ENCODE assay signal across 13 mouse cellular contexts in the genomic region with DNA sequence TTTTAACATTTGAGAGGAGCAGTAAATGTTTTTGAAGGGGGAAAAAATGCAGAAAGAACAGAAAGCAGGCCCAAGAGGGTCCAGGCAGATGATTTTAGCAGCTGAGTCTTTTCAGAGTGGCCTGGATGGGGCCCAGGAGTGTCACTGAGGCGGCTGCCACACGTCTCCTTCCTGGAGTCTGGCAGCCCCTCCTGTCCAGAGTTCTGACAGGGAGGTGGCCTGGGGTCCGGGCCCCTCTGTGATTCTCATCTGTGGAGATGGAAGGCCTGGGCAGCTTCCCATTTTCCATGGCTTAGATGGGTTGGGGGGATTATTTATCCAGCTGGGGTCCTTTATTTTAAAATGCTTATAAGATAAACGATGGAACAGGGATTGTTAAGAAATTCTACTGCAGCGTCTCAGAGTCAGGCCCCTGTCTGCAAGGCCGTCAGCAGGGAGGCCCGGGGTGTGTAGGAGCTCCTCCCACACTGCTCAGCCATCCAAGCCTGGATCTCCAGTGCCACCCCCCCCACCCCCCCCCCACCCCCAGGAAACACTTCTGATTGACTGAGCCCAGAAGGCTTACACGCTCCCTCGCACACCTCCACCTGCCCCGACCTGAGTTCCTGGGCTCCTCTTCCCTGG. TPM values are rescaled to one million over a fixed set of nuclear protein-coding genes. Genes with fewer than 3 reads are reported as not detected.
DNase-seq lines count a peak whose midpoint lies in the region; ATAC-seq and TF ChIP-seq lines count a peak whose summit lies in the region.
"Had no signal": no experiment of that assay in that cellular context is flagged by ENCODE, and none has a peak within 500 bp of the region (broad histone marks: within the 10 kb centered on the region; RNA-seq: fewer than 3 reads in every experiment).

No protein-coding gene starts in this region.

- peaks cover 37% of the 10 kb centered on the region for H3K4me1 ChIP-seq in kidney, embryonic 15.5 days
- H3K4me1 ChIP-seq in kidney, adult 2 months (ENCODE audit: control insufficient read depth, insufficient read depth, low read length) = no peaks in the 10 kb centered on the region
- H3K4me1 ChIP-seq in embryonic facial prominence, embryonic 15.5 days = peaks cover 8% of the 10 kb centered on the region
- peaks cover 25% of the 10 kb centered on the region for H3K4me1 ChIP-seq in intestine, embryonic 16.5 days (ENCODE audit: control insufficient read depth, insufficient read depth, low read length)
- no peaks in the 10 kb centered on the region for H3K4me1 ChIP-seq in midbrain, embryonic 14.5 days (ENCODE audit: control insufficient read depth, insufficient read depth, low read length)
- H3K4me1 ChIP-seq: liver, embryonic 13.5 days; midbrain, embryonic 13.5 days had no signal

- H3K4me3 ChIP-seq in kidney, embryonic 15.5 days (replicated peaks) = no peak overlapping the region
- H3K4me3 ChIP-seq in kidney, adult 2 months (ENCODE audit: insufficient read depth, low read depth, low read length) = no peak overlapping the region
- no peak overlapping the region for H3K4me3 ChIP-seq in embryonic facial prominence, embryonic 15.5 days (replicated peaks)
- H3K4me3 ChIP-seq in intestine, embryonic 16.5 days (ENCODE audit: low read length) = no peak overlapping the region
- no peak overlapping the region for H3K4me3 ChIP-seq in midbrain, embryonic 14.5 days (replicated peaks; ENCODE audit: low read depth, low read length)
- H3K4me3 ChIP-seq: erythroblast, embryonic 14.5 days; liver, embryonic 13.5 days; midbrain, embryonic 13.5 days had no signal

- H3K27me3 ChIP-seq in kidney, embryonic 15.5 days = no peaks in the 10 kb centered on the region
- H3K27me3 ChIP-seq in kidney, adult 2 months (replicated peaks; ENCODE audit: control insufficient read depth, insufficient read depth, low read length) = no peaks in the 10 kb centered on the region
- H3K27me3 ChIP-seq in embryonic facial prominence, embryonic 15.5 days = no peaks in the 10 kb centered on the region
- H3K27me3 ChIP-seq in intestine, embryonic 16.5 days (replicated peaks; ENCODE audit: control insufficient read depth, insufficient read depth, low read length) = no peaks in the 10 kb centered on the region
- H3K27me3 ChIP-seq in midbrain, embryonic 14.5 days (ENCODE audit: control insufficient read depth, insufficient read depth, low read length) = no peaks in the 10 kb centered on the region
- H3K27me3 ChIP-seq: liver, embryonic 13.5 days; midbrain, embryonic 13.5 days had no signal

- peak; percentile 77 for ATAC-seq in kidney, embryonic 15.5 days (replicated peaks; ENCODE audit: low FRiP score)
- 0 out of 2 replicates have a peak, but pooled peaks have one; percentile 29 for ATAC-seq in embryonic facial prominence, embryonic 15.5 days (ENCODE audit: insufficient number of reproducible peaks, low FRiP score, low TSS enrichment, low read depth)
- peak; percentile 81 for ATAC-seq in intestine, embryonic 16.5 days
- no peak for ATAC-seq in midbrain, embryonic 14.5 days (ENCODE audit: low FRiP score, low TSS enrichment)
- ATAC-seq: midbrain, embryonic 13.5 days had no signal

- no peaks in the 10 kb centered on the region for H3K36me3 ChIP-seq in kidney, embryonic 15.5 days
- no peaks in the 10 kb centered on the region for H3K36me3 ChIP-seq in kidney, adult 2 months (ENCODE audit: control insufficient read depth, insufficient read depth, low read length)
- no peaks in the 10 kb centered on the region for H3K36me3 ChIP-seq in embryonic facial prominence, embryonic 15.5 days
- H3K36me3 ChIP-seq in intestine, embryonic 16.5 days (ENCODE audit: control insufficient read depth, insufficient read depth, low read length) = no peaks in the 10 kb centered on the region
- H3K36me3 ChIP-seq in midbrain, embryonic 14.5 days (ENCODE audit: control insufficient read depth, insufficient read depth, low read length) = no peaks in the 10 kb centered on the region
- H3K36me3 ChIP-seq: liver, embryonic 13.5 days; midbrain, embryonic 13.5 days had no signal

- H3K9ac ChIP-seq in kidney, embryonic 15.5 days = no peak overlapping the region
- no peak overlapping the region for H3K9ac ChIP-seq in embryonic facial prominence, embryonic 15.5 days
- no peak overlapping the region for H3K9ac ChIP-seq in intestine, embryonic 16.5 days (ENCODE audit: low read depth, low read length)
- H3K9ac ChIP-seq in midbrain, embryonic 14.5 days (replicated peaks; ENCODE audit: low read length) = no peak overlapping the region
- H3K9ac ChIP-seq: liver, embryonic 13.5 days; midbrain, embryonic 13.5 days had no signal

- DNase-seq in kidney, adult 2 months = no peak
- peak; percentile 47 to 84 for DNase-seq in lung, postnatal 4 days
- DNase-seq in thymus, adult 18-20 months = no peak
- no peak for DNase-seq in midbrain, embryonic 14.5 days
- DNase-seq: cerebellum, postnatal 25 days; liver, embryonic 13.5 days; right cerebral cortex, adult 18-20 months; thymus, postnatal 36 days had no signal

- no peaks in the 10 kb centered on the region for H3K9me3 ChIP-seq in kidney, embryonic 15.5 days (replicated peaks)
- H3K9me3 ChIP-seq in embryonic facial prominence, embryonic 15.5 days (replicated peaks) = no peaks in the 10 kb centered on the region
- no peaks in the 10 kb centered on the region for H3K9me3 ChIP-seq in intestine, embryonic 16.5 days (ENCODE audit: control insufficient read depth, low read length)
- H3K9me3 ChIP-seq in midbrain, embryonic 14.5 days (ENCODE audit: control insufficient read depth, low read length) = no peaks in the 10 kb centered on the region
- H3K9me3 ChIP-seq: liver, embryonic 13.5 days; midbrain, embryonic 13.5 days had no signal

- TF ChIP-seq POLR2A in kidney, adult 2 months (IDR thresholded peaks at IDR 0.05; ENCODE audit: low read depth, low read length) = no peak

- H3K4me2 ChIP-seq in kidney, embryonic 15.5 days = no peak overlapping the region
- no peak overlapping the region for H3K4me2 ChIP-seq in embryonic facial prominence, embryonic 15.5 days (replicated peaks)
- no peak overlapping the region for H3K4me2 ChIP-seq in intestine, embryonic 16.5 days (ENCODE audit: low read depth, low read length)
- no peak overlapping the region for H3K4me2 ChIP-seq in midbrain, embryonic 14.5 days (ENCODE audit: low read length)
- H3K4me2 ChIP-seq: liver, embryonic 13.5 days; midbrain, embryonic 13.5 days had no signal

- no peak for TF ChIP-seq CTCF in kidney, adult 2 months (conservative IDR thresholded peaks at IDR 0.05; ENCODE audit: insufficient read depth, insufficient read length, low read depth, low read length)

- peak overlapping the region; percentile 72 for H3K27ac ChIP-seq in kidney, embryonic 15.5 days
- H3K27ac ChIP-seq in kidney, adult 2 months (ENCODE audit: insufficient read depth, low read depth, low read length) = no peak overlapping the region
- no peak overlapping the region; the same call in 1 of the 2 replicates for H3K27ac ChIP-seq in embryonic facial prominence, embryonic 15.5 days (replicated peaks)
- H3K27ac ChIP-seq in intestine, embryonic 16.5 days (ENCODE audit: low read length) = peak overlapping the region; percentile 72
- H3K27ac ChIP-seq in midbrain, embryonic 14.5 days (replicated peaks; ENCODE audit: low read depth, low read length) = no peak overlapping the region
- H3K27ac ChIP-seq: liver, embryonic 13.5 days; midbrain, embryonic 13.5 days had no signal

- WGBS in kidney, embryonic 15.5 days = 22% methylated on average over 10 of the region's 10 CpGs
- 54% methylated on average over 10 of the region's 10 CpGs for WGBS in kidney, adult 2 months
- 44% methylated on average over 10 of the region's 10 CpGs for WGBS in embryonic facial prominence, embryonic 15.5 days
- WGBS in intestine, embryonic 16.5 days = 26% methylated on average over 9 of the region's 10 CpGs
- WGBS in midbrain, embryonic 14.5 days = 61% methylated on average over 10 of the region's 10 CpGs

RNA-seq across cellular contexts. Expression of gene Htra3, which starts 37.5 kb away (rescaled TPM):
- 16.1 and 16.4 TPM in 2 replicates for polyA plus RNA-seq in kidney, embryonic 15.5 days (2015; fragmentation: Nextera tagmentation; extraction: Ambion mirVana)
- 9.8 and 12.4 TPM in 2 replicates for polyA plus RNA-seq in kidney, adult 2 months (2012; rRNA removed)
- 31.3 and 33.0 TPM in 2 replicates for polyA plus RNA-seq in embryonic facial prominence, embryonic 15.5 days (2015; fragmentation: Nextera tagmentation; extraction: Ambion mirVana)
- 53.5 and 58.1 TPM in 2 replicates for polyA plus RNA-seq in intestine, embryonic 16.5 days (2015; fragmentation: Nextera tagmentation; extraction: Ambion mirVana)
- 11.2 and 11.4 TPM in 2 replicates for polyA plus RNA-seq in midbrain, embryonic 14.5 days (2014; fragmentation: Nextera tagmentation; extraction: Ambion mirVana)
- polyA plus RNA-seq: erythroblast, embryonic 14.5 days had no signal

RNA-seq across cellular contexts. Expression of gene Acox3, which starts 59.2 kb away (rescaled TPM):
- polyA plus RNA-seq in kidney, embryonic 15.5 days (2015; fragmentation: Nextera tagmentation; extraction: Ambion mirVana) = 12.1 and 12.5 TPM in 2 replicates
- polyA plus RNA-seq in kidney, adult 2 months (2012; rRNA removed) = 77.9 and 83.6 TPM in 2 replicates
- 13.7 and 14.1 TPM in 2 replicates for polyA plus RNA-seq in embryonic facial prominence, embryonic 15.5 days (2015; fragmentation: Nextera tagmentation; extraction: Ambion mirVana)
- 16.1 and 23.2 TPM in 2 replicates for polyA plus RNA-seq in intestine, embryonic 16.5 days (2015; fragmentation: Nextera tagmentation; extraction: Ambion mirVana)
- 15.3 and 19.0 TPM in 2 replicates for polyA plus RNA-seq in midbrain, embryonic 14.5 days (2014; fragmentation: Nextera tagmentation; extraction: Ambion mirVana)

Comparison
In these comparisons a context has a peak if more than half of its experiments do, and no peak if none do; other contexts are left out.
1. H3K27ac ChIP-seq: peak in kidney, embryonic 15.5 days (single experiment) and intestine, embryonic 16.5 days (single experiment); none in kidney, adult 2 months (single experiment), embryonic facial prominence, embryonic 15.5 days (single experiment) and midbrain, embryonic 14.5 days (single experiment).
2. DNase-seq: peak in lung, postnatal 4 days (2 of 2); none in kidney, adult 2 months (single experiment), thymus, adult 18-20 months (0 of 2) and midbrain, embryonic 14.5 days (single experiment).